Mouse (Mus musculus) frontal cortex, adult (tissue): ENCODE data around the gene L3mbtl1.
A peak's percentile ranks its signal among the peaks of the same experiment; 100 is the strongest.

Source experiments
- ATAC-seq: cut with Nextera tagmentation; 2 replicates; pipeline ENCODE4 v1.9.2; 2017; ENCODE audit warnings: mild to moderate bottlenecking, moderate library complexity, mixed read lengths; ENCODE audit not compliant: low TSS enrichment

L3mbtl1 gene

DNA sequence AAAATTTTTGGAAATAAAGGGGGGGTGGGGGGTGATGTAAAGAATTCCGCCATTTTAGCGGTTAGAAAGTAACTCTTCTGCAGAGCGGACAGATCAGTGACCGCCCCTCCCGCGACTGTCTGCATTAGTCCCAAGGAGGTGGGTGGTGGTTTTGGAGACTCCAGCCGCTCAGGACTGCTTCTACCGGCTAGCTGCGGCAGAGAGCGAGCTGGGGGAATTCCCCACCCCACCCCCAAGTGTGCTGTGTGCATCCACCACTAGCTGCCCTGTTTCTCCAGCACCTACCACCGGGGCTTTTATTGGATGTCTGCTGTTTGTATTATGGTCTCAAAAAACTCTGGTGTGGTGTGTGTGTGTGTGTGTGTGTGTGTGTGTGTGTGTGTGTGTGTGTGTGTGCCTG, 659 bp downstream of the L3mbtl1 start:
- no peak for ATAC-seq

GRCm38 (mm10) chr2:162946964-162947363, 3.7 kb downstream of the L3mbtl1 start:
- no peak for ATAC-seq

DNA sequence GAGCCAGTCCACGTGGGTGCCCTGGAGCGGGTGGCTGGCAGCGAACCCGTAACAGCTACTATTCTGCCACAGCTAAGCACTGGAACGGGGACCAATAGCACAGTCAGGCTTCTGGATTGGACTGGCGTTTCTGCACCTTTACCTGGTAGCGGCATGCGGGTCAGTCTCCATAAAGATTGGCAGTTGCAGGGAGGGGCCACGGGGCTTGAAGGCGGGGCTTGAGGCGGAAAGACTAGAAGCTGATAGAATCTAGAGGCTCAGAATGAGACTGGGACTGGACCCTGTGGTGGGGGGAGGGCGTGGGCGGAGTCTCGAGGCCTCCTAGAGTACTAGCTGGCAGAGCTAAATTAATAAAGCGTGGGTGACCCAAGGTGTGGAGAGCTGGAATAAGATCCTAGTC, 4.5 kb downstream of the L3mbtl1 start:
- peak; percentile 29; the same call in 1 of the 2 replicates for ATAC-seq

- peak; percentile 20 for ATAC-seq
These were observed 4.9 kb downstream of the L3mbtl1 start for GRCm38 (mm10) chr2:162948221-162948620.

DNA sequence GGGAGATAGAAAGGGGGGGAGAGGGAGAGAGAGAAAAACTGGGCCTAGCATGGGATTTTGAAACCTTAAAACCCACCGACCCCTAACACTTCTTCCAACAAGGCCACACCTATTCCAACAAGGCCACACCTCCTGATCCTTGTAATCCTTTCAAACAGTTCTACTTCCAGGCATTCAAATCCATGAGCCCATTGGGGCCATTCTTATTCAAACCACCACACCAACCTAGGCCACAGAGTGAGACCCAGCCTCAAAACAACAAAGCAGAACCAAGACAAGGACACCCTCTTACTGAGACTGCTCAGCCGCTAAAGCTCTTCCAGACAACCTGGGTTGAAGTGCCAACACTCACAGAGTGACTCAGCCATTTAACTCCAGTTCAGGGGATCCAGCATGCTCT, 7.5 kb downstream of the L3mbtl1 start:
- no peak for ATAC-seq

DNA sequence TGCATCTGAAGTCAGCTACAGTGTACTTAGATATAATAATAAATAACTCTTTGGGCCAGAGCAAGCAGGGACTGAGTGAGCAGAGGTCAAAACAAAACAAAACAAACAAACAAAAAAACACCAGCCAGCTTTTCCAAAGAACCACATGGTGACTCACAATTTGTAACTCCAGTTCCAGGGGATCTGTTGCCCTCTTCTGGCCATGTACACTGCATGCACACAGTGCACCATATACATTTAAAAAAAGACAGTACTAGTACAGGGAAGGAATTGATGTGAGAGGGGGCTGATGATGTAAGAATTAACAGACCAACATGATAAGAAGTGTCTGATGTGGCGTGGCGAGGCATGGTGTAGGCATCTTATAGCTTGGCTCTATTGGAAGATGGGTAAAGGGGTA, 13.6 kb downstream of the L3mbtl1 start:
- no peak for ATAC-seq

DNA sequence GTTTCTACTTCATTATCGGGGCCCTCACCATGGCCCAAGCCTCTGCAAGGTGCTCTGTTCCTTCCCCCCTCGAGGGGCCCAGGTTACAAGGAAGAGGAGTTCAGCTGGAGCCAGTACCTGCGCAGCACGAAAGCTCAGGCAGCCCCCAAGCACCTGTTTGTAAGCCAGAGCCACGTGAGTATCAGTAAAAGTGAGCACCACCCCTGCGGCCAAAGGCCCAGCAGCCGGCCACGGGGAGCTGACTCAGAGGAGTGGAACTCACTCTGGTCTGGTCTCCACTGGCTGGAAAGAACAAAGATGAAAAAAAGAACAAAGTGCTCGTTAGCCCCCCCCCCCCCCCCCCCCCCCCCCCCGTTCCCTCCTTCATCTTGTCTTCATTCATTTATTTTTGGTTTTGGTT, 18.0 kb downstream of the L3mbtl1 start:
- no peak for ATAC-seq

DNA sequence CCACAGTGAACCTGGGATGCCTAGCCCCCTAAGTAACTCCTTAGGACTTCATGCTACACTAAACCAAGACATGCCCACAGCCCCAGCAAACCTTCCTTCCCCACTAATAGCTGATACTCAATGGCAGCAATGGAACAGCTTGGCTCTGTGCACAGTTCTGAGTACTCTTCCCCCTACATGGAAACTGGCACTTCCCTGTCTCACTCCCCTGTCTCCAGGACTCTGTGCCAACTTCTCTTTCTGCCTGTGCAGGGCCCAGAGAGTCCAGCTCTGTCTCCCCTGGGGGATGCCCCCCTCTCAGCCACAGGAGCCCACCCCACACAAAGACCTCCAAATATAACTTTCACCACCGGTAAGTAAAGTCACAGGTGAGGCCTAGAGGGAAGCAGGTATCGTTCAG, 23.5 kb downstream of the L3mbtl1 start:
- ATAC-seq: no peak

GRCm38 (mm10) chr2:162968357-162968756, 25.1 kb downstream of the L3mbtl1 start:
- ATAC-seq: no peak

- no peak for ATAC-seq
These were observed 25.8 kb downstream of the L3mbtl1 start for GRCm38 (mm10) chr2:162969101-162969500.

- no peak for ATAC-seq
These were observed 27.6 kb downstream of the L3mbtl1 start for GRCm38 (mm10) chr2:162970896-162971295.

GRCm38 (mm10) chr2:162972752-162973151, 29.5 kb downstream of the L3mbtl1 start:
- ATAC-seq: no peak

- no peak for ATAC-seq
These were observed 29.9 kb downstream of the L3mbtl1 start for GRCm38 (mm10) chr2:162973206-162973605.

GRCm38 (mm10) chr2:162973637-162974036, 30.4 kb downstream of the L3mbtl1 start:
- ATAC-seq: peak; percentile 2; the same call in 1 of the 2 replicates

DNA sequence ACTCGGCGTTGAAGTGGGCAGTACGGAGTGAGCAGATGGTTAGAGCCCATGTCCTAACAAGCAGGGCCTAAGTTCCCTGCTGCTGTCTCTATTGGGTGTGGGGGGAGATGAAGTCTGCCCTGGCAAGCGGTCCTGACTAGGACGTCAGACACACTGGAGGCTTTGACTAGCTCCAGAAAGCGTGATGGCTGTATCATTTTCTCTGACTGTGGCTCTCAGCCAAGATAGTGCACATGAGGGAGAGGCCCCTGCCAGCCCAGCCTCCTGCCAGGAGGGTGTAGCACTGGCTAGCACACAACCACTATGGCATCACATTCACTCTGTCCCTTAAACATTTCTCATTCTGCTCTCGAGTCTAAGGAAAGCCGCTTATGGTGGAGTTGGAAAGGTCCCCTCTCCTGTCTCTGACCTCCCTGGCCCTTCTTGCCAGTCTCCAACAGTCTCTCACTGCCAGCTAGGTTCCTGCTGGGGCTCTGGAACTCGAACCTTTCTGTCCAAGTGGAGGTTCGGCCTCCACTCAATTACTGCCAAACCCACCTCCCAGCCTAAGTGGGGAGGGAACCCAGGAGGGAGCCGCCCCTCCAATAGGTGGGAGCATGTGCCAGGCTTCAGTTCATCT, 32.0 kb downstream of the L3mbtl1 start:
- ATAC-seq: peak; percentile 64

GRCm38 (mm10) chr2:162976001-162976400, 32.7 kb downstream of the L3mbtl1 start:
- no peak for ATAC-seq

DNA sequence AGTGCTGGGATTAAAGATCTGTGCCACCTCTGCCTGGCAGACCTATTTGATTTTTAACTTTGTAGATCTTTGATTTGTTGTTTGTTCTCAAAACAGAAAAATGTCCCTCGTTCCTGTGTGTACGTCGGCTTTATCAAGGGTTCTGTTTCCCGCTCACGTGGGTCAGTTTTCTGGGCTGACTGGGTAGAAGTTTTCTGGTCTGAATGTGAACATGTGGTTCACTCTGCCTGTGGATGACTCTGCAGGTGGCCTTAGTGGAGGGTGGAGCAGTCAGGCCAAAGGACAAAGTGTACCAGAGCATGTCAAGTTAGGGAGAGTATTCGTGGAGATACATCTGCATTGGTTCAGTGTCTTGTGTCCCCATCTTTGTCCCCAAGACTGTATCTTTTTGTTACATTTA, 41.1 kb downstream of the L3mbtl1 start:
- no peak for ATAC-seq

- ATAC-seq: no peak
These were observed 42.7 kb downstream of the L3mbtl1 start for GRCm38 (mm10) chr2:162985923-162986322.

- ATAC-seq: no peak
These were observed 43.5 kb downstream of the L3mbtl1 start for GRCm38 (mm10) chr2:162986764-162987163.

DNA sequence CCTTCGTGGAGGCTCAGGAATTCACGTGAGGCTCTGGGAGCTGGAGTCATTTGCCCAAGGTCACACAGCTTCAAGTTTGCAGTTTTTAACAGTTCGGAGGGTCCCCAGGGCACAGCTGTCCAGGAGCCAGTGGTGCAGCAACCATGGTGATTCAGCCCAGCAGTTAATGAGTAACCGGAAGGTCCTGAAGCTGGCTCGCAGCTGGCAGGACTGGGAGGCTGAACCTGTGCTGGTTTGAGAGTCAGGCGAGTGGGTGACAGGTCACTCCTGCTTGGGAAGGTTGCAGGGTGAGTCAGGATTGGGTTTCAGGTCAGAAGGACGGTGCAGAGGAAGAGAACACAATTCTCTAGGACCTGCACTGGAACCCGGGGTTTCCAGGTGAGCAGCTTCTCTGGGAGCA, 43.9 kb downstream of the L3mbtl1 start, which contains the start of gene Sgk2:
Gene Sgk2, plus strand, starts transcription at position 113 of the 400 bp plus-strand sequence.
- no peak for ATAC-seq

GRCm38 (mm10) chr2:162988235-162988634, 45.0 kb downstream of the L3mbtl1 start:
- no peak for ATAC-seq

- peak; percentile 65 for ATAC-seq
These were observed 48.3 kb downstream of the L3mbtl1 start for GRCm38 (mm10) chr2:162991394-162992083.

DNA sequence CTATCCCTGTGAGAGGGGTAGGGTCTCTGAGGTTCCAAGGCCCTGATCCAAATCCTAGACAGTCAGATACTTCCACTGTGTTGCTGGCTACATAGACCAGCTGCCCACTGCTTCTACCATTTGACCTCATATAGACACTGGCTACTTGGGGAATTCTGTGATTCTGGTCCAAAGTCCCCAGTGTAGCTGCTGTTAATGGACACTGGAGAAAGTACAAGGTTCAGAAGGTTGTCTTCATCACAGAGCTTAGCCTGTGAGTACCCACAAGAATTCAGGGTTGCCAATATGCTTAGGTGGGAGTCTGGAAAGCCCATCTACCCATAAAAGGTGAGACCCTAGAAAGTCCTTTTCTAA, 48.8 kb downstream of the L3mbtl1 start:
- no peak for ATAC-seq
